Mouse (Mus musculus) testis, adult 2 months (tissue): ENCODE data around the gene Srsf1.

Experiments
- CTCF ChIP-seq: fragments of 200-500 bp; IDR thresholded peaks from 2 replicates; pipeline ENCODE4 v1.5.1; 2012; ENCODE audit warnings: low read depth, mild to moderate bottlenecking, inconsistent platforms, low read length, moderate library complexity; ENCODE audit not compliant: control insufficient read depth, insufficient read depth, insufficient replicate concordance
- POLR2A ChIP-seq: fragments of 200-500 bp; IDR thresholded peaks from 2 replicates; pipeline ENCODE4 v1.6.1; 2012; ENCODE audit warnings: low read depth, mild to moderate bottlenecking, inconsistent platforms, low read length, moderate library complexity; ENCODE audit not compliant: control insufficient read depth

- TF ChIP-seq CTCF (no peak), POLR2A (peak; percentile 68; the same call in 1 of the 2 replicates)
Measured at GRCm38 (mm10) chr11:88047871-88048531, 828 bp downstream of the Srsf1 start.
